9 mouse cellular contexts compared by ENCODE assay signal in genomic region chr9:78646008-78646777, GRCm38 (mm10). TPM values are rescaled to one million over a fixed set of nuclear protein-coding genes. Genes with fewer than 3 reads are reported as not detected.
DNase-seq lines count a peak whose midpoint lies in the region; ATAC-seq and TF ChIP-seq lines count a peak whose summit lies in the region.
"Had no signal": no experiment of that assay in that cellular context is flagged by ENCODE, and none has a peak within 500 bp of the region (broad histone marks: within the 10 kb centered on the region; RNA-seq: fewer than 3 reads in every experiment).

No protein-coding gene starts in this region.

- no peak for ATAC-seq in CD4-positive, CD25-positive, alpha-beta regulatory T cell, adult 4 months
- ATAC-seq in limb, embryonic 14.5 days (ENCODE audit: low FRiP score, low read depth), result no peak

- peak; percentile 65 for DNase-seq in CD4-positive, CD25-positive, alpha-beta regulatory T cell, adult 2 months (ENCODE audit: low read depth, low spot score)
- peak; percentile 25 for DNase-seq in right cerebral cortex, adult 18-20 months
- no peak for DNase-seq in right cerebral cortex, postnatal 36 days (ENCODE audit: low spot score in 2 of 2)
- DNase-seq in cerebellum, postnatal 10 days, result peak; percentile 85 to 91
- peak; percentile 70 for DNase-seq in heart, postnatal 4 days
- DNase-seq in limb, embryonic 14.5 days (ENCODE audit: low spot score), result peak; percentile 84
- DNase-seq in right cerebral cortex, postnatal 10 days (ENCODE audit: low spot score in 2 of 2), result peak; percentile 37 to 68

- H3K4me1 ChIP-seq in limb, embryonic 14.5 days (ENCODE audit: control insufficient read depth, insufficient read depth, low read length), result no peaks in the 10 kb centered on the region
- H3K4me1 ChIP-seq: hindbrain, embryonic 15.5 days had no signal

- TF ChIP-seq POLR2A in limb, embryonic 14.5 days (IDR thresholded peaks at IDR 0.05; ENCODE audit: borderline replicate concordance, extremely low read depth, insufficient read depth, insufficient read length), result no peak

- H3K9ac ChIP-seq in limb, embryonic 14.5 days (ENCODE audit: low read depth, low read length, severe bottlenecking), result no peak overlapping the region
- H3K9ac ChIP-seq: hindbrain, embryonic 15.5 days had no signal

- no peak overlapping the region for H3K4me2 ChIP-seq in limb, embryonic 14.5 days (replicated peaks; ENCODE audit: low read depth, low read length, severe bottlenecking)
- H3K4me2 ChIP-seq: hindbrain, embryonic 15.5 days had no signal

- no peak overlapping the region for H3K27ac ChIP-seq in limb, embryonic 14.5 days (replicated peaks; ENCODE audit: low read depth, low read length)
- H3K27ac ChIP-seq: hindbrain, embryonic 15.5 days had no signal

- no peaks in the 10 kb centered on the region; the same call in 1 of the 2 replicates for H3K36me3 ChIP-seq in limb, embryonic 14.5 days (ENCODE audit: control insufficient read depth, insufficient read depth, low read length)
- H3K36me3 ChIP-seq: hindbrain, embryonic 15.5 days had no signal

- no peaks in the 10 kb centered on the region for H3K27me3 ChIP-seq in limb, embryonic 14.5 days (ENCODE audit: control insufficient read depth, insufficient read depth, low read length)
- H3K27me3 ChIP-seq: hindbrain, embryonic 15.5 days had no signal

- 47% methylated on average over 6 of the region's 6 CpGs for WGBS in limb, embryonic 14.5 days

- no peak overlapping the region for H3K4me3 ChIP-seq in limb, embryonic 14.5 days (replicated peaks; ENCODE audit: low read length)
- H3K4me3 ChIP-seq: hindbrain, embryonic 15.5 days had no signal

- H3K9me3 ChIP-seq in limb, embryonic 14.5 days (ENCODE audit: control insufficient read depth, low read length), result no peaks in the 10 kb centered on the region
- H3K9me3 ChIP-seq: hindbrain, embryonic 15.5 days had no signal

RNA-seq across cellular contexts. Expression of gene Cd109, which starts 30.8 kb away (rescaled TPM):
- not detected for polyA plus RNA-seq in CD4-positive, CD25-positive, alpha-beta regulatory T cell, adult 4 months (2017; shearing (Covaris generic))
- total RNA-seq in heart, postnatal 4 days (2021), result 10 to 100 TPM; 12.5 to 13.7 TPM
- 9.2 and 9.4 TPM in 2 replicates for polyA plus RNA-seq in limb, embryonic 14.5 days (2012; rRNA removed)
- polyA plus RNA-seq in limb, embryonic 14.5 days (2014; fragmentation: Nextera tagmentation; extraction: Ambion mirVana), result 15.9 and 18.0 TPM in 2 replicates

RNA-seq across cellular contexts. Expression of gene Slc17a5, which starts 58.4 kb away (rescaled TPM):
- polyA plus RNA-seq in CD4-positive, CD25-positive, alpha-beta regulatory T cell, adult 4 months (2017; shearing (Covaris generic)), result 10 to 100 TPM; 11.0 to 11.8 TPM
- 1 to 10 TPM; 6.9 to 7.2 TPM for total RNA-seq in heart, postnatal 4 days (2021)
- 12.1 and 13.0 TPM in 2 replicates for polyA plus RNA-seq in limb, embryonic 14.5 days (2012; rRNA removed)
- 15.1 and 18.0 TPM in 2 replicates for polyA plus RNA-seq in limb, embryonic 14.5 days (2014; fragmentation: Nextera tagmentation; extraction: Ambion mirVana)

Comparison
In these comparisons a context has a peak if more than half of its experiments do, and no peak if none do; other contexts are left out.
1. DNase-seq: peak in CD4-positive, CD25-positive, alpha-beta regulatory T cell, adult 2 months (single experiment), right cerebral cortex, adult 18-20 months (single experiment), cerebellum, postnatal 10 days (2 of 2), heart, postnatal 4 days (single experiment), limb, embryonic 14.5 days (single experiment) and right cerebral cortex, postnatal 10 days (2 of 2); none in right cerebral cortex, postnatal 36 days (0 of 2).
2. RNA of gene Cd109, which starts 30.8 kb away (polyA plus RNA-seq): 9.2 to 18.0 TPM in limb, embryonic 14.5 days; not detected in CD4-positive, CD25-positive, alpha-beta regulatory T cell, adult 4 months; every median in the first group is over 10 times any median in the second.